Mouse (Mus musculus): ENCODE measurements around the gene Itch. TPM values are rescaled to one million over a fixed set of nuclear protein-coding genes. Genes with fewer than 3 reads are reported as not detected.

Gene Itch
- polyA plus RNA-seq, 1 experiment = 22.7 TPM

Other genes with a start within 250 kb of the Itch start
- gene Eif2s2, start 240.6 kb upstream of the Itch start, polyA plus RNA-seq (2012; rRNA removed) = 39.9 and 44.1 TPM in 2 replicates
- 0.06 TPM in 2 replicates for gene Gm14226, start 115.2 kb upstream of the Itch start, polyA plus RNA-seq (2012; rRNA removed)
- gene Ahcy, start 59.0 kb upstream of the Itch start, polyA plus RNA-seq (2012; rRNA removed) = 32.3 and 34.4 TPM in 2 replicates
- gene Dynlrb1, start 103.0 kb downstream of the Itch start, polyA plus RNA-seq (2012; rRNA removed) = 830 and 929 TPM in 2 replicates
- gene Map1lc3a, start 142.8 kb downstream of the Itch start, polyA plus RNA-seq (2012; rRNA removed) = 387 and 406 TPM in 2 replicates
- gene Pigu, start 223.9 kb downstream of the Itch start, polyA plus RNA-seq (2012; rRNA removed) = 37.6 and 38.3 TPM in 2 replicates
- 138 and 165 TPM in 2 replicates for gene Trp53inp2, start 247.6 kb downstream of the Itch start, polyA plus RNA-seq (2012; rRNA removed)